Mouse (Mus musculus) left cerebral cortex, adult 2 months (tissue): Measurements from ENCODE around the gene Pgm2l1. TPM values are rescaled to one million over a fixed set of nuclear protein-coding genes. Genes with fewer than 3 reads are reported as not detected.
A peak's percentile ranks its signal among the peaks of the same experiment; 100 is the strongest.

Source experiments
- DNase-seq, 2 experiments: peaks; one replicate each; pipeline ENCODE4 v3.0.0; 2021 to 2022; ENCODE audit warnings: low spot score in 2 of 2, mixed read lengths in 1 of 2; ENCODE audit errors: extremely low spot score in 1 of 2
- H3K27ac ChIP-seq: fragments of 200-600 bp; 2 replicates; pipeline ENCODE4 v1.8.1; 2022
- H3K4me3 ChIP-seq: fragments of 200-600 bp; 2 replicates; pipeline ENCODE4 v1.8.1; 2022
- CTCF ChIP-seq: fragments of 200-600 bp; IDR thresholded peaks from 2 replicates; pipeline ENCODE4 v1.8.1; 2022; ENCODE audit warnings: antibody characterized with exemption, mild to moderate bottlenecking, moderate library complexity
- intact Hi-C: fragments of 180-260 bp; cut with DNase I; formaldehyde crosslinking; loops from one replicate; pipeline ENCODE4 v1.15.1; 2025
- total RNA-seq, 2 experiments: library from RNA; stranded (reverse); gene quantifications; 2 replicates each; pipeline ENCODE4 v1.2.3; 2021

Gene Pgm2l1
- total RNA-seq, 2 experiments from 2014 or later: 278 to 282 TPM

DNA sequence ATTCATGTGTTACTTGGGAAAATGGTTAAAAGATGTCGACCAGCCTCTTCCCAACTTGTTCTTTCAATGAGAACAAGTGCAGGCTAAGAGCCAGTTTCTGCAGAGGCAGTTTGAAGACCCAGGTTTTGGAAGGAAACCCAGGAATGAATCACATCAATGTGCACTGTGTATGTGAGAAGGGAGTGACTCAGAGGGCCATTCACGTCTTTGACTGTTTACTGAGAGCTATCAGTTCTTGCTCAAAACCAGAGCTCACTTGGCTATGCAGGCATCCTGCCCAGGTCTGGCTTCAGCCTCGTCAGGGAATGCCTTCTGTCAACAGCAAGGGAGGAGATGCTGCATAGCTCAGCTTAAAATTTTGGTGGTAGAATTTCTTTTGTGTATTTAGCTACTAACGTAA is 75.1 kb downstream of the Pgm2l1 start:
- intact Hi-C loops: no loop called here
- H3K27ac ChIP-seq: peak overlapping the region; percentile 48
- H3K4me3 ChIP-seq: no peak overlapping the region
- peak; percentile 57 to 60 for DNase-seq
- TF ChIP-seq CTCF: no peak

DNA sequence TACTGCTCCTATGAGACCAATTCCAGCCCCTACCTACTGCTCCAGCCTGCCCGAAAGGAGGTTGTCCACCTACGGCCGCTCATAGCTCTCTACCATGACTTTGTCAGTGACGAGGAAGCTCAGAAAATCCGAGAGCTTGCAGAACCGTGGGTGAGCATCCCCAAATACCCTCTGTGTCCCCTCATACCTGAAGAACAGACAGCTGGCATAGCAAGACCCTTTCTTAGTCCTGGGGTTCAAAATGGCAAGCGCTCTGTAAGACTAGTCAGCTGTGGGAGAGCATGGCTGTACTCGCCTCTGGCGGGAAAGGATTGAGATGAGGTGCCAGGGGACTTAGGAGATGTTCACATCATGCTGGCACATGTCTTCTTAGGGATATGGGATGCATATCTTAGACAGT is 78.7 kb downstream of the Pgm2l1 start:
- Histone ChIP-seq H3K27ac (no peak overlapping the region), H3K4me3 (no peak overlapping the region)
- intact Hi-C loops: no loop called here
- TF ChIP-seq CTCF: no peak
- no peak for DNase-seq

DNA sequence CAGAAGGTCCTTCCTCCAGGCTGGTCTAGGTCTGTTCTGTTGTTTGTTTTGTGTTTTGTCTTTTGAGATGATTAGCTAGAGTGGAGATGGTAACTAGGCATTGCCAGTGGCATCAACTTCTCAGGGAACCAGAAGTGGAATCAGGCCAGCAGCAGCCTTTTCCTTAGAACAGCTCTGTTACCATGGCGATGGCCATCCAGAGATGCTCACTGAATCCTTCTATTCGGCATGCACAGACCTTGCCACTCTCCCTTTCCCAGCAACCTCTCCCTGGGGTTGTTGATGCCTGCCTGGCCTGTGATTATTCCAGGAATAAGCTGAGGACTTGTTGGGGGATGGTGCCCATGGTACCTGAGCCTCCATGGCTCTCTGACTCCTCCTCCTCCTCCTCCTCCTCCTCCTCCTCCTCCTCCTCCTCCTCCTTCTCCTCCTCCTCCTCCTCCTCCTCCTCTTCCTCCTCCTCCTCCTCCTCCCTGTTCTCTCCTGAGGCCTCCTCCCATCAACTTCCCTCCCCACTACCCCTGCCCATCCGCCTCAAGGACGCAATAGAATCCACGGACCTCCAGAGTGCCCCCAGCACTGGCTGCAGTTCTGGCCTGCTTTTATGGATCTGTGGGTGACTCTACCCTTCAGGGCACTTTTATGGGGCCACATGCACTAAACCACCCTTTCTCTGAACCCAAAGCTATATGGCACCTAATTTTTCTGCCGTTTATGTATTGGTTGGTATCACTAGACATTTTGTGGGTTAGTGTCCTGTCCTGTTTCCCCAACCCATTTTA is 80.9 kb downstream of the Pgm2l1 start:
- DNase-seq: peak; percentile 42 to 47
- no peak for TF ChIP-seq CTCF
- H3K27ac ChIP-seq: peak overlapping the region; percentile 47; the same call in 1 of the 2 replicates
- intact Hi-C loops: no loop called here
- H3K4me3 ChIP-seq: no peak overlapping the region

DNA sequence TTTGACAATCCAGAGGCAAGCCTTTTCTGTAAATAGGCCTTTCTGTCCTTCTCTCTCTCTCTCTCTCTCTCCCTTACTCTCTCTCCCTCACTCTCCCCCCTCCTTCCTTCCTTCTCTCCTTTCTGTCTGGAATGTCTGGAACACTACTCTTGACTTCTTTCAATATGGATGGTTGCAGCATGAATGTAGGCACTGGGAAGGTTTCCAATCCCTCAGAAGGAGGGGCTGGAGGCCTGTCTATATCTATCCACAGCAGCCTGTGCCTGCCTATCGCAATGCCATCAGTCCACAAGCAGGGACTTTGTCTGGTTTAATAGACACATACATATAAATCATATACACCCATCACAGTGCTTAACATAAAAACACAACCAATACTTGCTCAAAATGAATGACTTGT is 82.0 kb downstream of the Pgm2l1 start:
- intact Hi-C loops: no loop called here
- H3K27ac ChIP-seq: peak overlapping the region; percentile 45
- no peak overlapping the region for H3K4me3 ChIP-seq
- DNase-seq: no peak
- TF ChIP-seq CTCF: no peak

DNA sequence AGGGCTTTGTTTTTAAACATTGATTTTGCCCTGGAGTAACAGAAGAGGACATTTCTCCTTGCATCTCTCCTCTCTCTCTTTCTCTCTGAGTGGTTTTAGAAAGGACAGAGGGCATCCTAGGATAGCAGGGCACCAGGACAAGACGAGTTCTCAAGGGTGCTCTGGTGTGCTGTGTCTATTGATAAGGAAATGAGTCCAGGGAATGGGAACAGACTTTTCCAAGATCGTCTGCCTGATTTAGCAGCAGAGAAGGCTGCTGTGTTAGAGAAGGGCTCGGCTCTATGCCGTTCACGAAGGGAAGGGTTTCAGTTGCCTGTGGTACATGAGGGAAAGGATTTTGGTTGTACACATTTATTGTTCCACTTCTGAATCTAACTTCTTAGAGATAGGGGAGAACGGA is 82.5 kb downstream of the Pgm2l1 start:
- intact Hi-C loops: no loop called here
- no peak overlapping the region for H3K4me3 ChIP-seq
- DNase-seq: no peak
- H3K27ac ChIP-seq: peak overlapping the region; percentile 38
- TF ChIP-seq CTCF: no peak

DNA sequence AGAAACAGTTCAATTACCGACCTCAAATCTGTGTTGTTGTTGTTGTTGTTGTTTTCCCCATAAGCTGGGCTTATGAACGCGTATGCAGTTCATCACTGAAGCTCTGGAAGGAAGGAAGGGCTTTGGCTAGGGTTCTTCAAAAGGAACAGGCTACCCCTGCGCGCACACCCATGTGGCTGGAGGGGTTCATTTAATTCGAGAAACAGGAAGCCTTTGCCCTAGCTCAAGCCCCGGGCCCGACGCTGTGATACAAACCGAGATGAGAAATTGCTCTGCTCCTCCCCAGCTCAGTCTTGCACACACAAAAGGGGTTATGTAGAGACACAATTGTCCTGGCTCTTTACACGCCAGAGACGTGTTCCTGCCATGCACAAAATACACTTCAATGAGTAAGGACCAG is 83.1 kb downstream of the Pgm2l1 start:
- intact Hi-C loops: no loop called here
- DNase-seq: no peak

DNA sequence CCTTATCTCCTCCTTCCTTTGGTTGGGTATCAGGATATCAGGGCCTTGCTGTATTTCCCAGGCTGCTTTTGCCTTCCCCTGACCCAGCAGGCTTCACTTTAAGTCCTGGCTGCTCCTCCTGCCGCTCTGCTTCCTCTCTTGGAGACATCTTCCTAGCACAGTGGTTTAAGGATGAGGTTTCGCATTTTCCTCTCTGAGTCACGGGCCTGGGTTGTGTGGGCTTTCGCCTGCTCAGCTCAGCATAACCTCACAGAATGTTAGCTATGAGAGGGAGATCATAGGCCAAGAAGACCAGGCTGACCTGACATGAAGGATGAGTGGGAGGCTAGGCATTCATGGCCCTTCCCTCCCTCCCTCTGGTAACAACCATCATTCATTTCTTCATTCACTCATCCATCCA is 85.5 kb downstream of the Pgm2l1 start:
- intact Hi-C loops: no loop called here
- no peak for TF ChIP-seq CTCF
- Histone ChIP-seq H3K4me3 (no peak overlapping the region), H3K27ac (no peak overlapping the region)
- DNase-seq: no peak

More for the DNA sequence above, 83.1 kb downstream of the Pgm2l1 start:
- no peak overlapping the region for H3K4me3 ChIP-seq
- H3K27ac ChIP-seq: peak overlapping the region; percentile 38; the same call in 1 of the 2 replicates
- no peak for TF ChIP-seq CTCF

DNA sequence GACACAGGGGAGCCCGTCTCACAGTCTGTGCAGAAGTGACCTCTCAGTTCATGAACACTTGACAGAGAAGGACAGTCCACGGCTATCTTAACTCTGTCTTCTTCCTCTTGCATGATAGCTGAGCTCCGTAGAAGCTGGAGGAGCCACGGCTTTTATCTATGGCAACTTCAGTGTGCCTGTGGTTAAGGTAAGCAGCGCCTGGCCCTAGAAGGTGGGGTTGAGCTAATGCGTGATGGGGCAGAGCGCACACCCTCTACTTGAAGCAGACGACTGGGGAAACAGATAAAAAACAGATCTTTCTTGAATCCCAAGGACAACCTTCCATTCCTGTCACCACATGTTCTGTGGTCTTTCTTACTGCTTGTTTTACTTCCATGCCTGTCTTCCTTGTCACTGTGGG is 89.7 kb downstream of the Pgm2l1 start:
- Histone ChIP-seq H3K4me3 (no peak overlapping the region), H3K27ac (no peak overlapping the region)
- no peak for DNase-seq
- intact Hi-C loops: no loop called here
- TF ChIP-seq CTCF: no peak

DNA sequence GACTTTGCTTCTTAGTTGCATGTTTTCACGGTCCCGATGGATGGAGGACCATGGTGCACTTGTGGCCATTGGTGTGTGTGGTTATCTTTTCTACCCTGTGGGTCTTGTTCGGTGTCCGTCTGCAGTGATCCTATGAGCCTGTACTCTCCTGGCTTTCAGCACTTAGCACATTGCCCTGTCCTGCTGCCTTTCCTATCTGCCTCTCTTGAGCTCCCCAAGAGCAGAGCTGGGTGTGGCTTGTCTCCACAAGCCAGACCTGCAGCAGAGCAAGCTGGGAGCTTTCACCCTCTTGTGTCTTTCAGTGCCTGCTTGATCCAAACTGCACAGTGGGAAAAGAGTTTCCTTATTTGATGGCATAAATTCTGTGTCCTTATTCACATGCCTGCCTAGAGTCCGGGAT is 90.3 kb downstream of the Pgm2l1 start:
- H3K4me3 ChIP-seq: no peak overlapping the region
- DNase-seq: no peak
- no peak for TF ChIP-seq CTCF
- intact Hi-C loops: no loop called here
- H3K27ac ChIP-seq: no peak overlapping the region

DNA sequence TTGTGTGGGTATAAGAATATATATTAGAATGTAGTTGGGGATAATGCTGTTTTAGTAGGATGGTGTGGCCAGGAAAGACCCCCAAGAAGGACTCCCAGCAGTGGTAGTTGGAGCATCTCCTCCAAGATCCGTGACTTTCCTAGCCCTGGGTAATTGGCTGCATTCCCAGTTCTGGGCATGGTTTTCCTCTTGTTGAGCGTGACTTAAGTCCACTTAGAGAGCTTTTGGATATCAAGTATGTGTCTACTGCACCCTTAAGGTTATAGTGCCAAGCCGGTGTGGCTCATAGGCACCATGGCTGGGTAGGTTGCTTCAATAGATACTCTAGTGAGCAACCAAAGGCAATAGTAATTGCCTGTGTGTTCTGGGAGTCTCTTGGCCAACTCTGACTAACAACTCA is 96.5 kb downstream of the Pgm2l1 start:
- Histone ChIP-seq H3K27ac (no peak overlapping the region), H3K4me3 (no peak overlapping the region)
- DNase-seq: no peak
- intact Hi-C loops: no loop called here
- TF ChIP-seq CTCF: no peak

DNA sequence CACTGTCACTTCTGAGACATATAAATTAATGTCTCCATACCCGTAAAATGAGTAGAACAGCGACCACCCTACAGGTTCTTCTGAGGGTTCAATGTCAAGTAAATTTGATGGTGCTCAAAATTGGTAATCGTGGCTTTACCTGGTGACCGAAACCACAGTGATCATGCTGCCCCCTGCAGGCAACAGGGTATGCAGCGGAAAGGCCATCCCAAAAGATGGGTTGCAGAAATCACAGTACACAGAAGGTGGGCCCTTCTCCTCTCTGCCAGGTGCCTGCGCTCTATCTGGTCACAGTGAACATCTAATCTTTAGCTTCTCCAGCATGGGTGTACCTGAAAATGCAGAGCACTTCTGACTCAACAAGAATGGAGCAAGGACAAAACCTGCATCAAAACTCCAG is 98.3 kb downstream of the Pgm2l1 start:
- peak; percentile 39 to 60 for DNase-seq
- intact Hi-C loops: loop anchor here (1.0 kb wide), 1 partner anchor 45 kb away; no protein-coding TSS in a partner anchor
- H3K4me3 ChIP-seq: no peak overlapping the region
- peak; percentile 80 for TF ChIP-seq CTCF
- no peak overlapping the region for H3K27ac ChIP-seq

DNA sequence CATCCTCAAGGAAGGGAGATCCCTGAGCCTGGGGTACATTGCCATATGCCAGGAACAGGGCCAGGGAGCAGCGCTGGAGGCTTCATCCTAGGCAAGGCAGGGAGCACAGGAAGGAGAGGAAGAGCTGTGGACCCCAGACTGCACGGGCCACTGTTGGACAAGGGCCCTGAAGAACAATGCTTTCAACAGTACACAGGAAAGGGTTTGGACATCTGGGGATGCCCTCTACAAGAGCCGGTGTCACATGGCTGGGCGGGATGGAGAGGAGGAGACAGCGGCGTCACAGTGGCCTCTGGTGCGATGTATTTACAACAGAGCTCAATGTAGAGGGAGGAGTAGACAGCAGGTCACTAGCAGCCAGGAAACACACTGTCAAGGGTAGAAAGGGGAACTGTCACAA is 100.3 kb downstream of the Pgm2l1 start:
- no peak for TF ChIP-seq CTCF
- no peak overlapping the region for H3K27ac ChIP-seq
- H3K4me3 ChIP-seq: no peak overlapping the region
- intact Hi-C loops: no loop called here
- DNase-seq: no peak

Other genes starting within 250 kb of the Pgm2l1 start
- gene Rnf169, start 246.9 kb upstream of the Pgm2l1 start, total RNA-seq: 10 to 100 TPM; 49.4 to 51.3 TPM
- under 1 TPM; 0.34 to 0.49 TPM for gene Chrdl2, start 221.2 kb upstream of the Pgm2l1 start, total RNA-seq
- 10 to 100 TPM; 34.0 to 37.3 TPM for gene Pold3, start 105.8 kb upstream of the Pgm2l1 start, total RNA-seq
- gene Lipt2, start 68.1 kb upstream of the Pgm2l1 start, total RNA-seq: 1 to 10 TPM; 4.5 to 5.3 TPM
- under 1 TPM in 1 of 2 experiments, not detected in 1; 0.48 TPM for gene Kcne3, start 50.9 kb upstream of the Pgm2l1 start, total RNA-seq
- 1 to 10 TPM; 6.5 to 8.5 TPM for gene P4ha3, start 58.1 kb downstream of the Pgm2l1 start, total RNA-seq
- 10 to 100 TPM; 25.3 to 28.8 TPM for gene C2cd3, start 144.8 kb downstream of the Pgm2l1 start, total RNA-seq
- 100 to 1,000 TPM; 220 to 230 TPM for gene Ppme1, start 144.9 kb downstream of the Pgm2l1 start, total RNA-seq
- gene Ucp3, start 245.6 kb downstream of the Pgm2l1 start, total RNA-seq: 1 to 10 TPM; 2.9 TPM